Mouse (Mus musculus) ES-E14 (cell line): Measurements from ENCODE around the gene Fkbpl. TPM values are rescaled to one million over a fixed set of nuclear protein-coding genes. Genes with fewer than 3 reads are reported as not detected.

ENCODE experiments used
- DNase-seq: peaks from one replicate; pipeline ENCODE4 v3.0.0-alpha.2; 2013; ENCODE audit warnings: low read depth, low spot score
- H3K27ac ChIP-seq: 2 replicates; pipeline ENCODE4 v1.5.1; 2012; ENCODE audit warnings: low read depth, mild to moderate bottlenecking, low read length, moderate library complexity, mixed read lengths; ENCODE audit not compliant: poor library complexity, insufficient read depth, severe bottlenecking
- H3K36me3 ChIP-seq: 2 replicates; pipeline ENCODE4 v1.6.1; 2012; ENCODE audit warnings: mild to moderate bottlenecking, low read length, moderate library complexity, mixed read lengths; ENCODE audit not compliant: control insufficient read depth, poor library complexity, insufficient read depth, severe bottlenecking
- H3K4me1 ChIP-seq, 2 experiments: fragments of 150-350 bp in 1 of 2; sonication (generic) in 1 of 2; 2 replicates each; pipeline ENCODE4 v1.6.1; 2012; ENCODE audit warnings: low read length in 2 of 2, mild to moderate bottlenecking in 1 of 2, mixed read lengths in 1 of 2; ENCODE audit not compliant: control insufficient read depth in 2 of 2, insufficient read depth in 2 of 2, poor library complexity in 1 of 2
- H3K4me3 ChIP-seq, 2 experiments: fragments of 150-350 bp in 1 of 2; sonication (generic) in 1 of 2; 2 replicates each; pipeline ENCODE4 v1.5.1; 2012; ENCODE audit warnings: low read length in 2 of 2, low read depth in 1 of 2, mild to moderate bottlenecking in 1 of 2, mixed read lengths in 1 of 2; ENCODE audit not compliant: insufficient read depth in 1 of 2, poor library complexity in 1 of 2, severe bottlenecking in 1 of 2
- H3K9ac ChIP-seq: 2 replicates; pipeline ENCODE4 v1.6.1; 2012; ENCODE audit warnings: low read depth, mild to moderate bottlenecking, low read length, mixed read lengths; ENCODE audit not compliant: poor library complexity, insufficient read depth, severe bottlenecking
- H3K9me3 ChIP-seq: fragments of 150-350 bp; sonication (generic); 2 replicates; pipeline ENCODE4 v1.6.1; 2012; ENCODE audit warnings: low read depth, mild to moderate bottlenecking, low read length; ENCODE audit not compliant: control insufficient read depth, insufficient read depth
- CHD2 ChIP-seq: IDR thresholded peaks from 2 replicates; pipeline ENCODE4 v1.6.1; 2014; ENCODE audit warnings: mild to moderate bottlenecking, low read depth, low read length, inconsistent platforms
- HCFC1 ChIP-seq: IDR thresholded peaks from 2 replicates; pipeline ENCODE4 v1.6.1; 2012; ENCODE audit warnings: low read length, inconsistent platforms, borderline replicate concordance; ENCODE audit not compliant: insufficient read depth
- MAFK ChIP-seq: IDR thresholded peaks from 2 replicates; pipeline ENCODE4 v1.6.1; 2014; ENCODE audit warnings: mild to moderate bottlenecking, low read depth, low read length, inconsistent platforms; ENCODE audit not compliant: insufficient read depth
- ZC3H11A ChIP-seq: IDR thresholded peaks from 2 replicates; pipeline ENCODE4 v1.6.1; 2012; ENCODE audit warnings: low read depth, mild to moderate bottlenecking, inconsistent platforms, low read length, borderline replicate concordance
- ZNF384 ChIP-seq: IDR thresholded peaks from 2 replicates; pipeline ENCODE4 v1.6.1; 2012; ENCODE audit warnings: low read depth, low read length, inconsistent platforms
- in situ Hi-C, 2 experiments: fragments of 600-800 bp; cut with MboI; formaldehyde crosslinking; loops; one replicate each; pipeline ENCODE4 v1.15.1; 2025; ENCODE audit warnings: low sequenced_read_pairs in 2 of 2, inconsistent platforms in 1 of 2; ENCODE audit not compliant: unreplicated experiment in 2 of 2
- total RNA-seq: library from RNA; depleted of rRNA; stranded (reverse); fragments of 300-350 nt; gene quantifications from 2 replicates; pipeline ENCODE4 v1.2.3, GENCODE M21; 2012

The Fkbpl gene
- total RNA-seq, 1 experiment, result 7.5 TPM

DNA sequence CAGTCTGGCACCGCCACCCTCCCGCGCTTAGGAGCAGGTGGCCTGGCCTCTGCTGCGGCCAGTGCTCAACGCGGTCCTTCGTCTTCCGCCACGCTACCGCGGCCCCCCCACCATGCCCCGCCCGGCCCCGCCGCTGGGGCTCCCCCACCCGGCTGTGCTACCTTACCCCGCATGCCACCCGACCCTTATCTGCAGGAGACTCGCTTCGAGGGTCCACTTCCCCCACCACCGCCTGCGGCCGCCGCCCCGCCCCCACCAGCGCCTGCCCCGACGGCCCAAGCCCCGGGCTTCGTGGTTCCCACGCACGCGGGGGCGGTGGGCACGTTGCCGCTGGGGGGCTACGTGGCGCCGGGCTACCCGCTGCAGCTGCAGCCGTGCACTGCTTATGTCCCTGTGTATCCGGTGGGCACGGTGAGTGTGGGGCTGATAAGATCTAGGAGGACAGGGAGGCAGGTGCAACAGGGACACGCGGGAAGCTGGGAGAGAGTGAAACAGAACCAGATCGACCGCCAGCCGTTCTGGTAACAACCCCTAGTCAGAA lies 13.7 kb upstream of the Fkbpl start:
- Histone ChIP-seq H3K9me3 (no peaks in the 10 kb centered on the region), H3K36me3 (no peaks in the 10 kb centered on the region), H3K4me1 (peaks cover 6 to 29% of the 10 kb centered on the region in 2 experiments; a peak in 3 of 4 replicates), H3K9ac (no peak overlapping the region; the same call in 1 of the 2 replicates), H3K27ac (no peak overlapping the region), H3K4me3 (peak overlapping the region; percentile 35 to 48; a peak in 3 of 4 replicates)
- no peak for DNase-seq
- TF ChIP-seq MAFK, result no peak
- TF ChIP-seq HCFC1, result no peak
- no peak for TF ChIP-seq CHD2
- TF ChIP-seq ZC3H11A, result no peak
- TF ChIP-seq ZNF384, result no peak
- in situ Hi-C loops, result no loop called here

GRCm38 (mm10) chr17:34631647-34632046 lies 12.9 kb upstream of the Fkbpl start:
- Histone ChIP-seq H3K36me3 (no peaks in the 10 kb centered on the region), H3K27ac (no peak overlapping the region), H3K9ac (peak overlapping the region; percentile 31; the same call in 1 of the 2 replicates), H3K4me3 (peak overlapping the region in 1 of 2 experiments; percentile 55; a peak in 2 of 4 replicates), H3K9me3 (no peaks in the 10 kb centered on the region), H3K4me1 (peaks cover 6 to 25% of the 10 kb centered on the region in 2 experiments; a peak in 3 of 4 replicates)
- DNase-seq, result no peak
- in situ Hi-C loops, result no loop called here
- TF ChIP-seq MAFK (no peak), HCFC1 (no peak), ZNF384 (no peak), ZC3H11A (no peak), CHD2 (no peak)

- H3K9me3 ChIP-seq, result no peaks in the 10 kb centered on the region
- H3K4me3 ChIP-seq, result peak overlapping the region; percentile 55 to 56
- DNase-seq, result peak; percentile 76
- no peak overlapping the region for H3K27ac ChIP-seq
- peak overlapping the region; percentile 21 for H3K9ac ChIP-seq
- no peaks in the 10 kb centered on the region for H3K36me3 ChIP-seq
- peaks cover 6 to 25% of the 10 kb centered on the region in 2 experiments; a peak in 3 of 4 replicates for H3K4me1 ChIP-seq
- TF ChIP-seq HCFC1, result no peak
- TF ChIP-seq ZNF384, result no peak
- no peak for TF ChIP-seq MAFK
- TF ChIP-seq ZC3H11A, result no peak
- TF ChIP-seq CHD2, result no peak
- in situ Hi-C loops, result no loop called here
Measured at GRCm38 (mm10) chr17:34632261-34632691, 12.3 kb upstream of the Fkbpl start.

GRCm38 (mm10) chr17:34635671-34636070 lies 8.9 kb upstream of the Fkbpl start:
- no peak for TF ChIP-seq HCFC1
- no peak for TF ChIP-seq ZNF384
- no peak for TF ChIP-seq MAFK
- TF ChIP-seq CHD2, result no peak
- TF ChIP-seq ZC3H11A, result no peak
- no peak for DNase-seq
- in situ Hi-C loops, result no loop called here
- H3K4me3 ChIP-seq, result no peak overlapping the region
- H3K9ac ChIP-seq, result no peak overlapping the region
- H3K4me1 ChIP-seq, result peaks cover 0 to 14% of the 10 kb centered on the region in 2 experiments; a peak in 2 of 4 replicates
- no peak overlapping the region for H3K27ac ChIP-seq
- no peaks in the 10 kb centered on the region for H3K36me3 ChIP-seq
- no peaks in the 10 kb centered on the region for H3K9me3 ChIP-seq

DNA sequence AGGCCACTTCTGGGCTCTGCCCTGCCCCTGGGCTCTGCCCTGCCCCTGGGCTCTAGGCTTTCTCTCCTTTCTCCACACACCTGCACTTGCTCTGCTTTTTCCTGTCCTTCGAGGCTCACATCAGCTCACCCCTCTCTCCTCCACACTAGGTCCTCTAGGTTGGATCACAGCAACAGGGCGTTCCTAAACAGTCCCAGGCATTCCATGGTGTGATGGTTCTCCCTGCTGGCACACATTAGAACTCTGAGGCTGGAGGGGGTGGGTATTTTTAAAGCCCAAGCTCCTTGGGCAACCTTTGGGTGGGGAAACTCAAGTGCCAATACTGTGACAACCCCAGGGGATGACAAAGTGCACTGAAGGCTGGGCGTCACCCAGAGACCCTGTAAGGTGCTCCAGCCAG lies 7.1 kb upstream of the Fkbpl start:
- in situ Hi-C loops, result no loop called here
- no peak for DNase-seq
- H3K9me3 ChIP-seq, result no peaks in the 10 kb centered on the region
- H3K9ac ChIP-seq, result no peak overlapping the region
- no peaks in the 10 kb centered on the region for H3K36me3 ChIP-seq
- H3K27ac ChIP-seq, result no peak overlapping the region
- TF ChIP-seq MAFK (no peak), ZNF384 (no peak), HCFC1 (no peak), CHD2 (no peak), ZC3H11A (no peak)
- no peak overlapping the region for H3K4me3 ChIP-seq
- H3K4me1 ChIP-seq, result 0 out of 4 replicates have a peak, but pooled peaks cover 0 to 3% of the 10 kb centered on the region in 2 experiments
